Mouse (Mus musculus): ENCODE data around the gene Numbl.

DNA sequence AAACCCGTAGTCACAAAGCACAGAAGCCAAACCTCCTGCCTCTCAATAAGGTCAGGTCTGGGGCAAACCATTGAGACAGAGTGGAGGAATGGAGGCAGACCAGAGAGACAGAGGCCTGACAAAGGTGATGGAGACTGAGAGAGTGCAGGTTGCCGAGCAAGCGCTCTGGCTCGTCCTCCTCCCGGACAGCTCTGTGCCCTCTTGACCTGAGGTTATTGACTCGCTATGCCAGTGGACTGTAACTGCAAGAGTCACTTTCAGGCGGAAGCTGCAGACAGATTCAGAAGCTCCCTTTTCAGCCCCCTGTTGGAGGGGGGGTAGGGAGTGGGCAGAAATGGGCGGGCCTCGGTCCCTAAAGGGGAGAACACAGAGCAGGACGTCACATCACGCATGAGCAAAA is 38.3 kb upstream of the Numbl start:
- TF ChIP-seq CTCF (conservative IDR thresholded peaks at IDR 0.05; ENCODE audit: insufficient read depth, insufficient read length, low read depth, low read length): no peak
- no peak for TF ChIP-seq POLR2A (IDR thresholded peaks at IDR 0.05; ENCODE audit: low read depth, low read length)
